Comparison of ENCODE assay signal across 14 mouse cellular contexts in genomic region chr14:20149127-20150080, GRCm38 (mm10).
"Had no signal": no experiment of that assay in that cellular context is flagged by ENCODE, and none has a peak within 500 bp of the region (broad histone marks: within the 10 kb centered on the region; RNA-seq: fewer than 3 reads in every experiment).

No protein-coding gene starts in this region.

- H3K36me3 ChIP-seq: midbrain, embryonic 15.5 days had no signal

- H3K4me1 ChIP-seq: midbrain, embryonic 15.5 days had no signal

- DNase-seq: kidney, adult 8-10 months; liver, embryonic 13.5 days; liver, postnatal 0 days; lung, postnatal 14 days; right cerebral cortex, postnatal 14 days had no signal

- H3K4me3 ChIP-seq: left cerebral cortex, adult 2 months; limb, embryonic 15.5 days; liver, embryonic 13.5 days; lung, embryonic 15.5 days; megakaryocyte, embryonic 14.5 days; midbrain, embryonic 15.5 days; neural tube, embryonic 12.5 days had no signal

- H3K9me3 ChIP-seq: limb, embryonic 15.5 days; liver, embryonic 13.5 days; lung, embryonic 15.5 days; megakaryocyte, embryonic 14.5 days; midbrain, embryonic 15.5 days; neural tube, embryonic 12.5 days had no signal

- H3K27ac ChIP-seq: hindbrain, postnatal 0 days; left cerebral cortex, adult 2 months; limb, embryonic 15.5 days; liver, embryonic 13.5 days; lung, embryonic 15.5 days; macrophage; midbrain, embryonic 15.5 days; neural tube, embryonic 12.5 days had no signal

- H3K4me2 ChIP-seq: limb, embryonic 15.5 days; liver, embryonic 13.5 days; lung, embryonic 15.5 days; midbrain, embryonic 11.5 days; midbrain, embryonic 15.5 days; neural tube, embryonic 12.5 days had no signal

- H3K9ac ChIP-seq: limb, embryonic 15.5 days; liver, embryonic 13.5 days; liver, postnatal 0 days; lung, embryonic 15.5 days; midbrain, embryonic 15.5 days; neural tube, embryonic 12.5 days had no signal

- ATAC-seq: hindbrain, postnatal 0 days; liver, postnatal 0 days; midbrain, embryonic 15.5 days had no signal

- H3K27me3 ChIP-seq: limb, embryonic 15.5 days; liver, embryonic 13.5 days; lung, embryonic 15.5 days; megakaryocyte, embryonic 14.5 days; midbrain, embryonic 15.5 days; neural tube, embryonic 12.5 days had no signal
